Mouse (Mus musculus) layer of hippocampus, adult 9-11 months (tissue): ENCODE results near the gene Zfp1.
"Not testable (repeated sequence)": the region's sequence is repeated elsewhere in the genome, so short reads cannot be mapped to it uniquely, and the experiment has no call there.

Experiments
- DNase-seq: peaks from one replicate; pipeline ENCODE4 v3.0.0; 2022

Gene Zfp1

GRCm38 (mm10) chr8:111625694-111626527 is 17.3 kb upstream of the Zfp1 start:
- DNase-seq, result peak; percentile 52

- DNase-seq, result no peak
These were observed 16.7 kb upstream of the Zfp1 start for GRCm38 (mm10) chr8:111626528-111626820.

GRCm38 (mm10) chr8:111626933-111627332 is 16.3 kb upstream of the Zfp1 start:
- DNase-seq, result no peak

- no peak for DNase-seq
These were observed 15.3 kb upstream of the Zfp1 start for GRCm38 (mm10) chr8:111627923-111628322.

GRCm38 (mm10) chr8:111628401-111628800 is 14.8 kb upstream of the Zfp1 start:
- no peak for DNase-seq

- DNase-seq, result no peak
These were observed 14.2 kb upstream of the Zfp1 start for GRCm38 (mm10) chr8:111628894-111629501.

GRCm38 (mm10) chr8:111630105-111630521 is 13.1 kb upstream of the Zfp1 start, which contains the start of gene Ldhd:
Ldhd (minus strand) TSS chr8:111630374.
- DNase-seq, result peak; percentile 44

- DNase-seq, result no peak
These were observed 11.6 kb upstream of the Zfp1 start for GRCm38 (mm10) chr8:111631589-111631988.

GRCm38 (mm10) chr8:111632976-111633375 is 10.2 kb upstream of the Zfp1 start:
- no peak for DNase-seq

GRCm38 (mm10) chr8:111638086-111638485 is 5.1 kb upstream of the Zfp1 start:
- DNase-seq, result no peak

GRCm38 (mm10) chr8:111641064-111641463 is 2.1 kb upstream of the Zfp1 start:
- no peak for DNase-seq

- no peak for DNase-seq
These were observed 705 bp upstream of the Zfp1 start for GRCm38 (mm10) chr8:111642496-111642895.

GRCm38 (mm10) chr8:111642939-111643263 is 300 bp upstream of the Zfp1 start:
- DNase-seq, result no peak

- not testable (repeated sequence) for DNase-seq
These were observed 1.3 kb downstream of the Zfp1 start for GRCm38 (mm10) chr8:111644286-111645051.

- DNase-seq, result no peak
These were observed 2.5 kb downstream of the Zfp1 start for GRCm38 (mm10) chr8:111645715-111646114.

- no peak for DNase-seq
These were observed 5.6 kb downstream of the Zfp1 start for GRCm38 (mm10) chr8:111648834-111649233.

- no peak for DNase-seq
These were observed 7.5 kb downstream of the Zfp1 start for GRCm38 (mm10) chr8:111650651-111651050.

GRCm38 (mm10) chr8:111653524-111653923 is 10.3 kb downstream of the Zfp1 start:
- DNase-seq, result no peak

- DNase-seq, result no peak
These were observed 14.2 kb downstream of the Zfp1 start for GRCm38 (mm10) chr8:111657312-111657854.

GRCm38 (mm10) chr8:111658819-111659423 is 15.7 kb downstream of the Zfp1 start:
- no peak for DNase-seq

- peak; percentile 77 for DNase-seq
These were observed 19.3 kb downstream of the Zfp1 start for GRCm38 (mm10) chr8:111662473-111662872.

- DNase-seq, result no peak
These were observed 23.6 kb downstream of the Zfp1 start for GRCm38 (mm10) chr8:111666751-111667150.

- no peak for DNase-seq
These were observed 33.0 kb downstream of the Zfp1 start for GRCm38 (mm10) chr8:111676237-111676636.
